Mouse (Mus musculus): ENCODE data around the gene Slc28a3. TPM values are rescaled to one million over a fixed set of nuclear protein-coding genes. Genes with fewer than 3 reads are reported as not detected.
A peak's percentile ranks its signal among the peaks of the same experiment; 100 is the strongest.

Slc28a3 gene
- total RNA-seq (2015) (not detected in 2 replicates), total RNA-seq (2017) (not detected in 2 replicates)

- ATAC-seq (ENCODE audit: poor library complexity, severe bottlenecking): peak; percentile 24; the same call in 1 of the 2 replicates
Measured at GRCm38 (mm10) chr13:58610716-58611115, at the start of gene Slc28a3. Slc28a3 (minus strand) TSS chr13:58610877.

GRCm38 (mm10) chr13:58657987-58658386 lies 47.3 kb upstream of the Slc28a3 start:
- no peak for ATAC-seq (ENCODE audit: poor library complexity, severe bottlenecking)

- no peak for ATAC-seq (ENCODE audit: poor library complexity, severe bottlenecking)
Measured at GRCm38 (mm10) chr13:58656885-58657284, 46.2 kb upstream of the Slc28a3 start.

GRCm38 (mm10) chr13:58655552-58655951 lies 44.9 kb upstream of the Slc28a3 start:
- ATAC-seq (ENCODE audit: poor library complexity, severe bottlenecking): no peak

GRCm38 (mm10) chr13:58640330-58640729 lies 29.7 kb upstream of the Slc28a3 start:
- ATAC-seq (ENCODE audit: poor library complexity, severe bottlenecking): no peak

GRCm38 (mm10) chr13:58638950-58639349 lies 28.3 kb upstream of the Slc28a3 start:
- no peak for ATAC-seq (ENCODE audit: poor library complexity, severe bottlenecking)

- ATAC-seq (ENCODE audit: poor library complexity, severe bottlenecking): peak; percentile 78
Measured at GRCm38 (mm10) chr13:58637360-58638002, 26.8 kb upstream of the Slc28a3 start.

- ATAC-seq (ENCODE audit: poor library complexity, severe bottlenecking): no peak
Measured at GRCm38 (mm10) chr13:58633887-58634286, 23.2 kb upstream of the Slc28a3 start.

- ATAC-seq (ENCODE audit: poor library complexity, severe bottlenecking): no peak
Measured at GRCm38 (mm10) chr13:58630756-58631155, 20.1 kb upstream of the Slc28a3 start.

- peak; percentile 47; the same call in 1 of the 2 replicates for ATAC-seq (ENCODE audit: poor library complexity, severe bottlenecking)
Measured at GRCm38 (mm10) chr13:58629365-58630050, 18.8 kb upstream of the Slc28a3 start.

GRCm38 (mm10) chr13:58622647-58623046 lies 12.0 kb upstream of the Slc28a3 start:
- ATAC-seq (ENCODE audit: poor library complexity, severe bottlenecking): peak; percentile 33; the same call in 1 of the 2 replicates

GRCm38 (mm10) chr13:58619301-58619700 lies 8.6 kb upstream of the Slc28a3 start:
- ATAC-seq (ENCODE audit: poor library complexity, severe bottlenecking): no peak

- ATAC-seq (ENCODE audit: poor library complexity, severe bottlenecking): no peak
Measured at GRCm38 (mm10) chr13:58610059-58610458, 618 bp downstream of the Slc28a3 start.

- ATAC-seq (ENCODE audit: poor library complexity, severe bottlenecking): peak; percentile 79
Measured at GRCm38 (mm10) chr13:58601201-58601855, 9.3 kb downstream of the Slc28a3 start.

- no peak for ATAC-seq (ENCODE audit: poor library complexity, severe bottlenecking)
Measured at GRCm38 (mm10) chr13:58598578-58598977, 12.1 kb downstream of the Slc28a3 start.

- peak; percentile 89 for ATAC-seq (ENCODE audit: poor library complexity, severe bottlenecking)
Measured at GRCm38 (mm10) chr13:58593129-58593528, 17.5 kb downstream of the Slc28a3 start.

GRCm38 (mm10) chr13:58591912-58592311 lies 18.8 kb downstream of the Slc28a3 start:
- ATAC-seq (ENCODE audit: poor library complexity, severe bottlenecking): no peak

- ATAC-seq (ENCODE audit: poor library complexity, severe bottlenecking): peak; percentile 62
Measured at GRCm38 (mm10) chr13:58590630-58591029, 20.0 kb downstream of the Slc28a3 start.

GRCm38 (mm10) chr13:58589517-58589858 lies 21.2 kb downstream of the Slc28a3 start:
- ATAC-seq (ENCODE audit: poor library complexity, severe bottlenecking): no peak

- no peak for ATAC-seq (ENCODE audit: poor library complexity, severe bottlenecking)
Measured at GRCm38 (mm10) chr13:58588655-58589516, 21.8 kb downstream of the Slc28a3 start.

- ATAC-seq (ENCODE audit: poor library complexity, severe bottlenecking): no peak
Measured at GRCm38 (mm10) chr13:58587962-58588361, 22.7 kb downstream of the Slc28a3 start.
